Mouse (Mus musculus): ENCODE results near the gene Myo6.

The Myo6 gene

DNA sequence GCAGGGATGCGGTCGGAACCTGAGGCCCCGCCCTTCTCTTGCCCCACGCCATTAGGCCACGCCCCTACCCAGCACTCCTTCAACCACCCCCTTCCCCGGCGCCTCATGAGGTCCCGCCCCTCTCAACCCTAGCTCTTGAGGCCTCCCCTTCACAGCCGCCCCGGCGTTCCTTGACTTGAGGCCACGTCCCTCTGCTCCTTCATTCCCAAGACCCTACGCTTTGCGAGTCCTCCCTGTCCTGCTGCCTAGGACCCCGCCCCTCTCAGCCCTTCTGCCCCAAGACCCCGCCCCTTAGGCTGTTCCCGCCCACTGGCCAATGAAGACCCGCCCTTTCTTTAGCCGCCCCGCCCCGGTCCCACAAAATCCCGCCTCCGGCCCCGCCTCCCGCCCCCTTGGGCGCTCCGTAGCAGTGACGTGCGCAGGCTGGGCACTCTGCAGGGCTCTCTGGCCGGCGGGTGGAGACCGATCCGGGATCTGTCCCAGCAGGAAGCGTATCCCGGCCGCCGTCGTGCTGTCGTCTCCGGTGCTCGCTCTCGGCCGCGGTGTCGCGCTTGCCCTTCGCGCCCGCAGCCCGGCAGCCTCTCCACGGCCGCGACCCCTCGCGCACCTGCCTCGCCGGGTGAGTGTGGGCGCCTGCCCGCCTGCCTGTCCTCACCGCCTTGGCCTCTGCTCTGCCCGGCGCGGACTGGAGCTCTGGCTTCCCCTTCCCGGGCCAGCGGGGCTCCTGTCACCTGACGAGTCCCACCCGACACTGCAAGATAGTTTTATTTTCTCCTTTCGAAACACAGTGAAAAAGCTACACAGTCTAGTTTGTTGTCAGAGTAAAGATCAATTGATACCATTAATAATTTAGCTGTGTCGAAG, at the start of gene Myo6:
Myo6 (plus strand) TSS at position 421 of the 864 bp plus-strand sequence.
- peak; percentile 91 for DNase-seq (ENCODE audit: low read depth, low spot score)

DNA sequence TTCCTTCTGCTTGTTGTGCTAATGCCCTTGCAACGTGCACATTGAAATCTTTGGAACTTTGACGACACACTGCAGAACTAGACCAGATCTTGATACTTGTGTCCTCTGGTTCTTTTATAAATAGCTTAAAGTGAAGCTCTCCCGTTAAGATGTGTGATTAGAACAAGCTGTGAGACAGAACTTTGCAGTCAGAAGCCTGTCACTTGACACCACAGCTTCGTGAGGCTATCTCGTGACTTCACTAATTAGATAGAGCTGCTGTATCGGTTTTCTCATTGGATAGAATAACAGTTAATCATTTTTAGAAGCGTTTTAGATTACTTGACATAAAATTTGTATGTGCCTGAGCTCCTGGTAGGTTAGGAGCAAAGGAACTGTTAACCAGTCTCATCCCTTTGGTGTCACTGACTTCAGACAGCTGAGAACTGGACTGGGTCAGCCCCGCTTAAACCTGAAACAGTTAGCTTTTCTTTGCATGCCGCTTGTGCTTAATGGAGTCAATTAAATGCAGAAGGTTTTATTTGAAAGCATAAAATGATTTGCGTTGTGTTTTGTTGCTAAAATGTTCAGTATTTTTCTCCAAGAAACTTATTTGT, 18.7 kb upstream of the Myo6 start:
- DNase-seq (ENCODE audit: low read depth, low spot score): no peak

DNA sequence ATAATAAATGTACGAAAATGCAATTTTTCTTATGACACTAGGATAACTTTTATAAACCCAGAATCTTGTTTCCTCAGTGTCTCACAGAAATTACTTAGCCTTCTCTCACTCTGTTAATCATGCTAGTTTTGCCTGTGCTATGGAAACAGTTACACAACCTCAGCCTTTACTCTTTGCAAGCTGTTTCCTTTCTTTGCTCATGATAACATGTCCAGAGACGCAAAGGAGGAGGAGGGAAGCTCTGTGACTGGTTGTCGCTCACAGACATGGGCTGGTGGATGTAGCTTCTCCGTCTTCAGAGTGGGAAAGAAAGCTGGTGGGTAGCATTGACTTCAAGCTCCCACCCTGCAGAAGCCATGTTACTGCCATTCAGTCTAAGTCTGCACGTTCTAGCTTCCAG, 15.2 kb upstream of the Myo6 start:
- DNase-seq (ENCODE audit: low read depth, low spot score): no peak

DNA sequence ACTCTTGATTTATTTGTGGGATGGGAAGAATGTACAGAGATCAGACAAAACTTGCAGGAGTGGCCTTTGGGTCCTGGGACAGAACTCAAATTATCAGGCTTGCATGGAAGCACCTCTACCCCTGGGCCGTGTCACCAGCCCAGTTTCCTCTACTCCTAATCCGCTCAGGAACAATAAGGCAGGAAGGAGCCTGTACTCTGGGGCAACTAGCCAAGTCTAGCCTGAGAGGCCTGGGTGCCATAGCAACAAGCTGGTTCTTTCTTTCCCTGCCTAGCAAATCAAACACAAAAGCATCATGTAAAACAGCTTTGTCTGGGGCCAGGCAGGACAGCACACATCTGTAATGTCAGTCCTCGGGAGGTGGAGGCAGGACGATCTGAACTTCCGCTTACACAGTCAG, 9.6 kb upstream of the Myo6 start:
- no peak for DNase-seq (ENCODE audit: low read depth, low spot score)

DNA sequence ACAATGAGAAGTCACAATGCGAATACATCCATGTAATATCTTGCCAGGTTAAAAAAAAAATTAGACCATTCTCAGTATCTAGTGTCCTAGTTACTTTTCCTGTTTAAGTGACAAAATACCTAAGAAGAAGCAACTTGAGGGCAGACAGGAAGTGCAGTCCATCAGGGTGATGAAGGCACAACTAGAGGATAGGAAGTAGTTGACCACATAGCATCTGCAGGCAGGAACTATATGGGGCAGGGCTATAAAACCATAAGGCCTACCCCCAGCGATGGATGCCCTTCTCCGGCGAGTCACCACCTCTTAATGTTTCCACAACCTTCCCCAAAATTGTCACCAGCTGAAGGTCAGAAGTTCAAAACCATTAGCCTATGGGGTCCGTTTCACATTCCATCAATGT, 8.1 kb upstream of the Myo6 start:
- no peak for DNase-seq (ENCODE audit: low read depth, low spot score)

DNA sequence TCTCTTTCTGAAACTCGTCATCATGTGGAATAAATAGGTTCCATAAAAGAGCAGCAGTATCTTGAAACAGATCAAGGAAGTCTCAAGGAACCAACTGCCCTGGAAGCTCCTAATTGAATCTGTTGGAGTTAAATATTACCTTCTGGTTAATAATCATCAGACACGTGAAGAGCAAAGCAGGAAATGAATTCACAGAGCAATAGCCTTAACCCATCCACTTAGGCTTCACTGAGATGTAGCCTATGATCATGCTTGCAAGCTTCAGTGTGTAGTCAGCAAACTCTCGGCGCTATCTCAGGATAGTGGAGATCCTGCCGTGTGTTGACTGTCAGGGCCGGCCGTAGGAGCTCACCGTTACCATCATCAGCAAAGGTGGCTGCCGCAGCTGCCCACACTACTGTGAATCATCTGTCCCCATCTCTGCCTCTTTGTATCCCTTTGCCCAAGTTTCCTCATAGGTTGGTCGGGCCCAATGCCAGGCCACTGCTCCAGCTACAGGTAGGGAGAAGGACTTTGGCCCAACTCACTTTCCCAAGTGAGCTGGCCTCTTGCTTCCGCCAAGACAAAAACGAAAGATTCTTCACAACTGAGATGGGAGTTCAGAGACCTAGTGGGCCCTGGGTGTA, 6.9 kb upstream of the Myo6 start:
- DNase-seq (ENCODE audit: low read depth, low spot score): no peak

GRCm38 (mm10) chr9:80158937-80159336, 5.9 kb upstream of the Myo6 start:
- no peak for DNase-seq (ENCODE audit: low read depth, low spot score)

- no peak for DNase-seq (ENCODE audit: low read depth, low spot score)
Observed at GRCm38 (mm10) chr9:80161451-80161850, 3.4 kb upstream of the Myo6 start.

GRCm38 (mm10) chr9:80163126-80163723, 1.6 kb upstream of the Myo6 start:
- peak; percentile 72 for DNase-seq (ENCODE audit: low read depth, low spot score)

DNA sequence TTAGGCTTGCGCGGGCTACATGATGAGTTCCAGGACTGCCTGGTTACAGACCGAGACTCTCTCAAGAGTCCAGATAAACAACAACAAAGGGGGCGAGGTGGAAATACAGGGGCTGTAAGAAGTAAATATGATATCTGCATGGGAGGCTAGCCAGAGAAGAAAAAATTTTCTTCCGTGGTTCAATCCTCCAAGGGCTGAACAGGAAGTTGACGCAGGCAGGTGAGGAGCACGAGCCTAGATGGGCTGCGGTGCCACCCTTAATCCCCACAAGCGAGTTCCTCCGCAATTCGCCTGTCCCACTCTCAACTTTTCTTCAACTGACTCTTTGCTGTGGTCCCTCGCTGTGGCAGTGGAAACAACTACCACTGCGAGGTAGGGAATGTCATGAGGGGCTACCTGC, 640 bp upstream of the Myo6 start:
- DNase-seq (ENCODE audit: low read depth, low spot score): peak; percentile 90

- DNase-seq (ENCODE audit: low read depth, low spot score): no peak
Observed at GRCm38 (mm10) chr9:80165690-80166089, 859 bp downstream of the Myo6 start.

DNA sequence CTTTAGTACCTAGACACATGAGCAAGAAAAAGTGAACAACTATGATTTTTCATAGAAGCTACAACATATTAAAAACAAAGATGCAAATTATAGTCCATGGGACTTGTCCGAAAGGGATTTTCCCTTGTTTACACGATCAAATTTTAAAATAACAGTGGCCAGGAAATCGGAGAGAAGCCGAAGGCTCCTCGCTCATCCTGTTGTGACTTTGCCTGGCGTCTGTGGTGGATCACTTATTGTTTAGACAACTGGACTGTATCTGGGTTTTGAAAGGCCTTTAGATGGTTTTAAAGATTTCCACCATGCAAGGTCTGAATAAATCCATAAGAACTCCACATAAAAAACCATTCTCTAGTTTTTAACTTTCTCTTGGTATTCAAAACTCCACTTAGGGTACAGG, 1.6 kb downstream of the Myo6 start:
- no peak for DNase-seq (ENCODE audit: low read depth, low spot score)

DNA sequence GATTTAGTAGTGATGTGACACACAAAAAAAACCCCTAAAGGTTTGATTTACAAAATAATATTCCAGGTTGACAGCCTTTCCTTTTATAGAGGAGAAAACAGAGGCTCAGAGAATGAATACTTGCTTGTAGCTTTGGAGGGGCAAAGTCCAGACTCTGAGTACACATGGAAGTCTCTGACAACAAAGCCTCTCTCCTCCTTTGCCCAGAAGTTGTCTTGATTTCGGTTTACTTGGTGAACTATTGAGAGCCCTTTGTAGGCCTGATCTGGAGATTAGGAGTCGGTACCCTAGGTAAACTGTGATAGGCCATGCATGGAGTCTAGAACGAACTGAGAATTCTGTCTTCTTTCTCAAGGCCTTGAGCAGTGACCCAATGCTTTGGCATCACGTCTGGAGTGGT, 2.3 kb downstream of the Myo6 start:
- DNase-seq (ENCODE audit: low read depth, low spot score): no peak

- no peak for DNase-seq (ENCODE audit: low read depth, low spot score)
Observed at GRCm38 (mm10) chr9:80169551-80169950, 4.7 kb downstream of the Myo6 start.

- no peak for DNase-seq (ENCODE audit: low read depth, low spot score)
Observed at GRCm38 (mm10) chr9:80171241-80171640, 6.4 kb downstream of the Myo6 start.

GRCm38 (mm10) chr9:80172396-80173222, 7.8 kb downstream of the Myo6 start:
- no peak for DNase-seq (ENCODE audit: low read depth, low spot score)

GRCm38 (mm10) chr9:80173629-80174028, 8.8 kb downstream of the Myo6 start:
- DNase-seq (ENCODE audit: low read depth, low spot score): no peak

GRCm38 (mm10) chr9:80176696-80177478, 12.1 kb downstream of the Myo6 start:
- DNase-seq (ENCODE audit: low read depth, low spot score): no peak

- no peak for DNase-seq (ENCODE audit: low read depth, low spot score)
Observed at GRCm38 (mm10) chr9:80178670-80179069, 13.8 kb downstream of the Myo6 start.

DNA sequence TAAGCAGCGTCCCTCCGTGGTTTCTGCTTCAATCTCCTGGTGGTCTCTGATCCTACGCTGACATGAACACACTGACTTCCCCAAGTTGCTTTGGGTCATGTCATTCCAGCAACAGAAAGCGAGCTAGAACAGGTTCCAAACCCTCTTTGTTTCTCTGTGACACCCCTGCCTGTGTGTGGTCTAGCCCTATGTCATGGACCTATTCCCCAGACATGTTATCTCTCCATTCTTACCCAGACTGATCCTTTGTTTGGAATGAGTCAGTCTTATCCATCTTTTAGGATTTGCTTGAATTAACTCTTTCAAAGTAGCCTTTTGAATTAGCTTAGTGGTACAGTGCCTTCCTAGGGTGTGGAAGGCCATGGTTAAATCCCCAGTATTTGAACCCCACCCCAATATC, 14.9 kb downstream of the Myo6 start:
- DNase-seq (ENCODE audit: low read depth, low spot score): no peak

DNA sequence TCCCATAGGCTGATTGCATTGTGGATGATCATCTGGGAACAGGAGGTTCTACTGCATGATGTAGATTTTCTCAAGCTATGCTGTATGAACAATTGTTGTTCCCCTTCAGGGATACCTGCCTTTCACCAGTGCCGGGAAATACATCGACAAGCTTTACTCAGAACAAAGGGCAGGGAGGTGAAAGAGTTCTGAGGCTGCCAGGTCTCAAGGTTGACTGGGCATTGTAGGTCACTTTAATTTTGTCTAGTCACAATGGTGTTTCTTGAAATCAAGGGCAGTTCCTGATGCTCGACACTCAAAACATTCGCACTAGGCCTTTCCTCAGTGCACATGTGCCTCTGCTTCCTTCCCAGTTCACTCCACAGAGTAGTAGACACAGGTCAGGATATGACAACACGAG, 15.9 kb downstream of the Myo6 start:
- no peak for DNase-seq (ENCODE audit: low read depth, low spot score)
